ENCODE assay signal across 9 mouse cellular contexts in the genomic region with DNA sequence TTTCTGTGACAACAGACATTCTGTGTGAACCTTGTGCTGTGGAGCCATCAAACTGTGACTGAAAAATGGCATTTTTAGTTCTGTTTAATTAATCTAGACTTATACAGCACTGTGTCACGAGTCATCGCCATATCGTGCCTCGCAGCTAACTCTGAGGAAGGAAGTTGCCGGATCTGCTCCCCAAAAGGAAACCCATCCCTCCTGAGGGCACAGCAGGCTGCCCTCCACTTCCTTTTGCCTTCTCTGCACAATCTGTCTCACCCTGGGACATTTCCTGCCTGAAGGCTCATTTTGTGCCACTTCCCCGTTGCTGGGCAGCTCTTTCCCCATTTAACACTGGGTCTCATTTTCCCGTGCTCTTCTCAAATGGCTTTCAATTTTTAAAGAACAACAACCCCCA. TPM values are rescaled to one million over a fixed set of nuclear protein-coding genes. Genes with fewer than 3 reads are reported as not detected.
DNase-seq lines count a peak whose midpoint lies in the region; ATAC-seq and TF ChIP-seq lines count a peak whose summit lies in the region.
"Had no signal": no experiment of that assay in that cellular context is flagged by ENCODE, and none has a peak within 500 bp of the region (broad histone marks: within the 10 kb centered on the region; RNA-seq: fewer than 3 reads in every experiment).

No protein-coding gene starts in this region.

- no peak overlapping the region for H3K4me3 ChIP-seq in forebrain, embryonic 10.5 days
- no peak overlapping the region for H3K4me3 ChIP-seq in forebrain, embryonic 13.5 days
- no peak overlapping the region for H3K4me3 ChIP-seq in liver, postnatal 0 days (ENCODE audit: low read depth, low read length)
- H3K4me3 ChIP-seq in forebrain, embryonic 14.5 days (ENCODE audit: low read depth, low read length) = no peak overlapping the region

- no peaks in the 10 kb centered on the region for H3K9me3 ChIP-seq in forebrain, embryonic 10.5 days
- no peaks in the 10 kb centered on the region for H3K9me3 ChIP-seq in forebrain, embryonic 13.5 days (replicated peaks)
- no peaks in the 10 kb centered on the region for H3K9me3 ChIP-seq in liver, postnatal 0 days (ENCODE audit: low read length)
- no peaks in the 10 kb centered on the region for H3K9me3 ChIP-seq in forebrain, embryonic 14.5 days (replicated peaks; ENCODE audit: control insufficient read depth, low read length)

- H3K27me3 ChIP-seq in forebrain, embryonic 10.5 days (ENCODE audit: poor library complexity, severe bottlenecking) = no peaks in the 10 kb centered on the region
- no peaks in the 10 kb centered on the region for H3K27me3 ChIP-seq in forebrain, embryonic 13.5 days
- no peaks in the 10 kb centered on the region for H3K27me3 ChIP-seq in liver, postnatal 0 days (ENCODE audit: insufficient read depth, low read length)
- no peaks in the 10 kb centered on the region for H3K27me3 ChIP-seq in forebrain, embryonic 14.5 days (replicated peaks; ENCODE audit: control insufficient read depth, insufficient read depth, low read length)
- H3K27me3 ChIP-seq: Patski had no signal

- no peak for ATAC-seq in forebrain, embryonic 13.5 days
- ATAC-seq in inflammation-experienced regulatory T-cells, adult 6 months = peak; percentile 81
- no peak for ATAC-seq in liver, postnatal 0 days
- no peak for ATAC-seq in forebrain, embryonic 14.5 days
- ATAC-seq: Patski had no signal

- H3K9ac ChIP-seq in forebrain, embryonic 13.5 days = no peak overlapping the region
- peak overlapping the region; percentile 23; the same call in 1 of the 2 replicates for H3K9ac ChIP-seq in liver, postnatal 0 days (replicated peaks)
- no peak overlapping the region for H3K9ac ChIP-seq in forebrain, embryonic 14.5 days (ENCODE audit: low read length)

- peaks cover 26% of the 10 kb centered on the region for H3K4me1 ChIP-seq in forebrain, embryonic 10.5 days
- H3K4me1 ChIP-seq in forebrain, embryonic 13.5 days = peaks cover 19% of the 10 kb centered on the region
- peaks cover 40% of the 10 kb centered on the region for H3K4me1 ChIP-seq in liver, postnatal 0 days (ENCODE audit: insufficient read depth)
- peaks cover 15% of the 10 kb centered on the region for H3K4me1 ChIP-seq in forebrain, embryonic 14.5 days (ENCODE audit: control insufficient read depth, insufficient read depth, low read length)

- no peak overlapping the region for H3K4me2 ChIP-seq in forebrain, embryonic 13.5 days
- peak overlapping the region; percentile 48 for H3K4me2 ChIP-seq in liver, postnatal 0 days (ENCODE audit: low read depth, low read length)
- H3K4me2 ChIP-seq in forebrain, embryonic 14.5 days (ENCODE audit: low read length) = no peak overlapping the region

- peaks cover 19% of the 10 kb centered on the region for H3K36me3 ChIP-seq in forebrain, embryonic 10.5 days (replicated peaks)
- H3K36me3 ChIP-seq in forebrain, embryonic 13.5 days (ENCODE audit: poor library complexity, severe bottlenecking) = peaks cover 19% of the 10 kb centered on the region
- H3K36me3 ChIP-seq in liver, postnatal 0 days (replicated peaks; ENCODE audit: insufficient read depth, low read length) = peaks cover 19% of the 10 kb centered on the region
- peaks cover 19% of the 10 kb centered on the region for H3K36me3 ChIP-seq in forebrain, embryonic 14.5 days (ENCODE audit: control insufficient read depth, insufficient read depth, low read length)

- TF ChIP-seq EP300 in liver, postnatal 0 days (IDR thresholded peaks at IDR 0.05; ENCODE audit: low read depth) = peak; percentile 57; the same call in 1 of the 2 replicates

- 74% methylated on average over 7 of the region's 7 CpGs for WGBS in forebrain, embryonic 10.5 days
- 86% methylated on average over 7 of the region's 7 CpGs for WGBS in forebrain, embryonic 13.5 days
- WGBS in liver, postnatal 0 days (ENCODE audit: insufficient replicate concordance) = 23% methylated on average over 7 of the region's 7 CpGs
- WGBS in forebrain, embryonic 14.5 days = 86% methylated on average over 7 of the region's 7 CpGs

- no peak for TF ChIP-seq CTCF in liver, postnatal 0 days (IDR thresholded peaks at IDR 0.05; ENCODE audit: low read depth)

- no peak for DNase-seq in forebrain, embryonic 10.5 days (ENCODE audit: extremely low spot score, low spot score)
- DNase-seq in R1 (ENCODE audit: low read depth, low spot score) = peak; percentile 93
- DNase-seq in liver, postnatal 0 days = peak; percentile 56
- DNase-seq in telencephalon, adult 2 months (ENCODE audit: low read depth, low spot score) = peak; percentile 24
- no peak for DNase-seq in forebrain, embryonic 14.5 days (ENCODE audit: low spot score)
- DNase-seq in cerebellum, adult 11-12 months = no peak

- peak overlapping the region; percentile 62 for H3K27ac ChIP-seq in forebrain, embryonic 10.5 days
- H3K27ac ChIP-seq in forebrain, embryonic 13.5 days = no peak overlapping the region
- H3K27ac ChIP-seq in liver, postnatal 0 days (ENCODE audit: low read depth) = peak overlapping the region; percentile 70
- no peak overlapping the region for H3K27ac ChIP-seq in forebrain, embryonic 14.5 days (ENCODE audit: low read depth, low read length)

RNA-seq across cellular contexts. Expression of a gene that starts 6.9 kb away (rescaled TPM):
- polyA plus RNA-seq in forebrain, embryonic 10.5 days (2016; fragmentation: Nextera tagmentation; extraction: Ambion mirVana) = 26.8 and 27.9 TPM in 2 replicates
- 49.1 and 51.0 TPM in 2 replicates for polyA plus RNA-seq in forebrain, embryonic 13.5 days (2015; fragmentation: Nextera tagmentation; extraction: Ambion mirVana)
- 100 to 1,000 TPM; 160 to 366 (median 354) TPM for polyA plus RNA-seq in inflammation-experienced regulatory T-cells, adult 6 months (2017; shearing (Covaris generic))
- polyA plus RNA-seq in liver, postnatal 0 days (2015; fragmentation: Nextera tagmentation; extraction: Ambion mirVana) = 65.3 and 72.4 TPM in 2 replicates
- 60.7 and 79.0 TPM in 2 replicates for polyA plus RNA-seq in forebrain, embryonic 14.5 days (2014; fragmentation: Nextera tagmentation; extraction: Ambion mirVana)

RNA-seq across cellular contexts. Expression of a gene that starts 12.2 kb away (rescaled TPM):
- polyA plus RNA-seq in forebrain, embryonic 10.5 days (2016; fragmentation: Nextera tagmentation; extraction: Ambion mirVana) = 0.66 and 1.6 TPM in 2 replicates
- polyA plus RNA-seq in forebrain, embryonic 13.5 days (2015; fragmentation: Nextera tagmentation; extraction: Ambion mirVana) = 1.2 and 1.3 TPM in 2 replicates
- 1 to 10 TPM in 1 of 3 experiments, not detected in 2; 2.1 TPM for polyA plus RNA-seq in inflammation-experienced regulatory T-cells, adult 6 months (2017; shearing (Covaris generic))
- not detected in 2 replicates for polyA plus RNA-seq in liver, postnatal 0 days (2015; fragmentation: Nextera tagmentation; extraction: Ambion mirVana)
- 0.45 TPM in 1 of 2 replicates, not detected in the other for polyA plus RNA-seq in forebrain, embryonic 14.5 days (2014; fragmentation: Nextera tagmentation; extraction: Ambion mirVana)

RNA-seq across cellular contexts. Expression of a gene that starts 29.3 kb away (rescaled TPM):
- polyA plus RNA-seq in forebrain, embryonic 10.5 days (2016; fragmentation: Nextera tagmentation; extraction: Ambion mirVana) = 23.8 and 27.3 TPM in 2 replicates
- polyA plus RNA-seq in forebrain, embryonic 13.5 days (2015; fragmentation: Nextera tagmentation; extraction: Ambion mirVana) = 37.5 and 40.2 TPM in 2 replicates
- 10 to 100 TPM; 26.9 to 48.9 (median 33.8) TPM for polyA plus RNA-seq in inflammation-experienced regulatory T-cells, adult 6 months (2017; shearing (Covaris generic))
- 12.9 and 14.7 TPM in 2 replicates for polyA plus RNA-seq in liver, postnatal 0 days (2015; fragmentation: Nextera tagmentation; extraction: Ambion mirVana)
- 8.0 and 8.2 TPM in 2 replicates for polyA plus RNA-seq in forebrain, embryonic 14.5 days (2014; fragmentation: Nextera tagmentation; extraction: Ambion mirVana)

RNA-seq across cellular contexts. Expression of a gene that starts 31.8 kb away (rescaled TPM):
- polyA plus RNA-seq in forebrain, embryonic 10.5 days (2016; fragmentation: Nextera tagmentation; extraction: Ambion mirVana) = 1.2 TPM in 2 replicates
- polyA plus RNA-seq in forebrain, embryonic 13.5 days (2015; fragmentation: Nextera tagmentation; extraction: Ambion mirVana) = 6.6 and 6.7 TPM in 2 replicates
- under 1 TPM in 1 of 3 experiments, not detected in 2; 0.17 TPM for polyA plus RNA-seq in inflammation-experienced regulatory T-cells, adult 6 months (2017; shearing (Covaris generic))
- polyA plus RNA-seq in liver, postnatal 0 days (2015; fragmentation: Nextera tagmentation; extraction: Ambion mirVana) = not detected in 2 replicates
- 11.8 and 14.9 TPM in 2 replicates for polyA plus RNA-seq in forebrain, embryonic 14.5 days (2014; fragmentation: Nextera tagmentation; extraction: Ambion mirVana)

RNA-seq across cellular contexts. Expression of a gene that starts 36.3 kb away (rescaled TPM):
- polyA plus RNA-seq in forebrain, embryonic 10.5 days (2016; fragmentation: Nextera tagmentation; extraction: Ambion mirVana) = 3.2 and 3.9 TPM in 2 replicates
- 6.9 and 7.2 TPM in 2 replicates for polyA plus RNA-seq in forebrain, embryonic 13.5 days (2015; fragmentation: Nextera tagmentation; extraction: Ambion mirVana)
- under 1 TPM; 0.34 to 0.61 (median 0.43) TPM for polyA plus RNA-seq in inflammation-experienced regulatory T-cells, adult 6 months (2017; shearing (Covaris generic))
- 0.45 and 0.54 TPM in 2 replicates for polyA plus RNA-seq in liver, postnatal 0 days (2015; fragmentation: Nextera tagmentation; extraction: Ambion mirVana)
- polyA plus RNA-seq in forebrain, embryonic 14.5 days (2014; fragmentation: Nextera tagmentation; extraction: Ambion mirVana) = 7.4 and 7.8 TPM in 2 replicates

Comparison
In these comparisons a context has a peak if more than half of its experiments do, and no peak if none do; other contexts are left out.
1. H3K27ac ChIP-seq: peak in forebrain, embryonic 10.5 days (single experiment) and liver, postnatal 0 days (single experiment); none in forebrain, embryonic 13.5 days (single experiment) and forebrain, embryonic 14.5 days (single experiment).
2. DNase-seq: peak in R1 (single experiment), liver, postnatal 0 days (single experiment) and telencephalon, adult 2 months (single experiment); none in forebrain, embryonic 10.5 days (single experiment), forebrain, embryonic 14.5 days (single experiment) and cerebellum, adult 11-12 months (single experiment).